Comparison of ENCODE assay signal across 9 mouse cellular contexts in the genomic region with DNA sequence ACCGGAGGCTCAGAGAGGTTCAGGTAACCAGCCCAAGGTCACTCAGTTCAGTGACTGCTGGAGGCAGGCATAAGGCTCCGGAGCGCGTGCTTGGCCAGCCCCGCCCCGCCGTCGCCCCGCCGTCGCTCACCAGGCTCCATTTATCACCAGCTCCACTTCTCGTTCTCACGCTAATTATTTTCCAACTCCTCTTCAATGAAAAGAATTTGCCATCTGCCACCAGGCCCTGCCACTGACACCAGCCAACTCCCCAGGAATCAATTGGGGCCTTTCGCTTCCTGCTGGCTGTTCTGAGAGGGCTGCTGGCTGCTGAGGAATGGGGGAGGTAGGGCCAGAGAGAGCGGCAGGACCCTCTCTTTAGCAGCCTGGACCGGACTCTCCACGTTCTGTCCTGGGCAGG. TPM values are rescaled to one million over a fixed set of nuclear protein-coding genes. Genes with fewer than 3 reads are reported as not detected.
DNase-seq lines count a peak whose midpoint lies in the region; ATAC-seq and TF ChIP-seq lines count a peak whose summit lies in the region.
"Had no signal": no experiment of that assay in that cellular context is flagged by ENCODE, and none has a peak within 500 bp of the region (broad histone marks: within the 10 kb centered on the region; RNA-seq: fewer than 3 reads in every experiment).

No protein-coding gene starts in this region.

- H3K27me3 ChIP-seq in heart, embryonic 10.5 days (ENCODE audit: insufficient read depth, poor library complexity, severe bottlenecking) = peaks cover 53% of the 10 kb centered on the region
- peaks cover 27% of the 10 kb centered on the region for H3K27me3 ChIP-seq in forebrain, embryonic 12.5 days
- no peaks in the 10 kb centered on the region for H3K27me3 ChIP-seq in midbrain, postnatal 0 days (ENCODE audit: insufficient read depth, low read length)

- no peaks in the 10 kb centered on the region for H3K36me3 ChIP-seq in heart, embryonic 10.5 days
- no peaks in the 10 kb centered on the region for H3K36me3 ChIP-seq in forebrain, embryonic 12.5 days (replicated peaks)
- no peaks in the 10 kb centered on the region for H3K36me3 ChIP-seq in midbrain, postnatal 0 days (ENCODE audit: insufficient read depth, low read length)
- H3K36me3 ChIP-seq: embryonic facial prominence, embryonic 12.5 days had no signal

- no peak for TF ChIP-seq CTCF in midbrain, postnatal 0 days (IDR thresholded peaks at IDR 0.05)

- no peak overlapping the region for H3K9ac ChIP-seq in forebrain, embryonic 12.5 days
- no peak overlapping the region for H3K9ac ChIP-seq in midbrain, postnatal 0 days (replicated peaks; ENCODE audit: low read length, poor library complexity, severe bottlenecking)
- H3K9ac ChIP-seq: embryonic facial prominence, embryonic 12.5 days had no signal

- H3K9me3 ChIP-seq in heart, embryonic 10.5 days = no peaks in the 10 kb centered on the region
- no peaks in the 10 kb centered on the region for H3K9me3 ChIP-seq in forebrain, embryonic 12.5 days
- H3K9me3 ChIP-seq in midbrain, postnatal 0 days (ENCODE audit: low read length) = no peaks in the 10 kb centered on the region
- H3K9me3 ChIP-seq: embryonic facial prominence, embryonic 12.5 days had no signal

- H3K4me1 ChIP-seq in heart, embryonic 10.5 days = peaks cover 75% of the 10 kb centered on the region
- peaks cover 49% of the 10 kb centered on the region for H3K4me1 ChIP-seq in forebrain, embryonic 12.5 days
- peaks cover 14% of the 10 kb centered on the region; the same call in 1 of the 2 replicates for H3K4me1 ChIP-seq in midbrain, postnatal 0 days (ENCODE audit: insufficient read depth, low read length)

- H3K27ac ChIP-seq in heart, embryonic 10.5 days = peak overlapping the region; percentile 26
- peak overlapping the region; percentile 71 for H3K27ac ChIP-seq in forebrain, embryonic 12.5 days
- no peak overlapping the region for H3K27ac ChIP-seq in midbrain, postnatal 0 days (ENCODE audit: low read depth, low read length)
- H3K27ac ChIP-seq: embryonic facial prominence, embryonic 12.5 days had no signal

- WGBS in heart, embryonic 10.5 days = 2% methylated on average over 17 of the region's 17 CpGs
- WGBS in forebrain, embryonic 12.5 days = 2% methylated on average over 17 of the region's 17 CpGs
- WGBS in midbrain, postnatal 0 days = 10% methylated on average over 17 of the region's 17 CpGs

- intact Hi-C loops in heart, postnatal 36 days (cut with DNase I) = no loop called here

- no peak for DNase-seq in heart, embryonic 10.5 days (ENCODE audit: low spot score)
- no peak for DNase-seq in heart, postnatal 36 days
- peak; percentile 82 for DNase-seq in Muller cell, postnatal 12 days (ENCODE audit: inconsistent ontology term)
- peak; percentile 46 for DNase-seq in kidney, postnatal 10 days
- peak; percentile 67 for DNase-seq in midbrain, postnatal 0 days (ENCODE audit: low spot score)
- DNase-seq in thymus, postnatal 0 days (ENCODE audit: low spot score) = no peak

- ATAC-seq in forebrain, embryonic 12.5 days (ENCODE audit: low FRiP score) = peak; percentile 65
- ATAC-seq in midbrain, postnatal 0 days (ENCODE audit: low FRiP score) = no peak
- no peak for ATAC-seq in granulocyte monocyte progenitor cell, adult 5-6 weeks (replicated peaks; ENCODE audit: poor library complexity, severe bottlenecking)

- peak overlapping the region; percentile 30 for H3K4me2 ChIP-seq in forebrain, embryonic 12.5 days
- peak overlapping the region; percentile 6; the same call in 1 of the 2 replicates for H3K4me2 ChIP-seq in midbrain, postnatal 0 days (ENCODE audit: low read depth, low read length, poor library complexity, severe bottlenecking)
- H3K4me2 ChIP-seq: embryonic facial prominence, embryonic 12.5 days had no signal

- H3K4me3 ChIP-seq in heart, embryonic 10.5 days = peak overlapping the region; percentile 35; the same call in 1 of the 2 replicates
- H3K4me3 ChIP-seq in forebrain, embryonic 12.5 days (replicated peaks) = no peak overlapping the region
- no peak overlapping the region for H3K4me3 ChIP-seq in midbrain, postnatal 0 days (ENCODE audit: low read depth, low read length)
- H3K4me3 ChIP-seq: embryonic facial prominence, embryonic 12.5 days had no signal

RNA-seq across cellular contexts. Expression of gene Dagla, which starts 27.3 kb away (rescaled TPM):
- polyA plus RNA-seq in heart, embryonic 10.5 days (2016; fragmentation: Nextera tagmentation; extraction: Ambion mirVana) = 1.2 TPM in 2 replicates
- total RNA-seq in heart, postnatal 36 days (2021) = 1 to 10 TPM; 2.7 TPM
- polyA plus RNA-seq in forebrain, embryonic 12.5 days (2016; fragmentation: Nextera tagmentation; extraction: Ambion mirVana) = 3.6 TPM in 2 replicates
- total RNA-seq in midbrain, postnatal 0 days (2014; rRNA removed) = 29.9 and 40.8 TPM in 2 replicates
- 12.8 and 13.7 TPM in 2 replicates for polyA plus RNA-seq in midbrain, postnatal 0 days (2015; fragmentation: Nextera tagmentation; extraction: Ambion mirVana)
- total RNA-seq in granulocyte monocyte progenitor cell, adult 5-6 weeks (2014; fragmentation: Nextera tagmentation) = 0.26 TPM in 1 of 2 replicates, not detected in the other
- not detected in 2 replicates for total RNA-seq in granulocyte monocyte progenitor cell, adult 5-6 weeks (2017)
- 0.17 and 0.18 TPM in 2 replicates for polyA plus RNA-seq in thymus, postnatal 0 days (2015; fragmentation: Nextera tagmentation; extraction: Ambion mirVana)

RNA-seq across cellular contexts. Expression of gene Myrf, which starts 36.8 kb away (rescaled TPM):
- polyA plus RNA-seq in heart, embryonic 10.5 days (2016; fragmentation: Nextera tagmentation; extraction: Ambion mirVana) = 17.4 and 30.6 TPM in 2 replicates
- total RNA-seq in heart, postnatal 36 days (2021) = 1 to 10 TPM; 5.9 to 7.3 TPM
- 0.72 and 0.87 TPM in 2 replicates for polyA plus RNA-seq in forebrain, embryonic 12.5 days (2016; fragmentation: Nextera tagmentation; extraction: Ambion mirVana)
- 1.7 and 2.2 TPM in 2 replicates for total RNA-seq in midbrain, postnatal 0 days (2014; rRNA removed)
- polyA plus RNA-seq in midbrain, postnatal 0 days (2015; fragmentation: Nextera tagmentation; extraction: Ambion mirVana) = 0.91 and 0.94 TPM in 2 replicates
- not detected in 2 replicates for total RNA-seq in granulocyte monocyte progenitor cell, adult 5-6 weeks (2014; fragmentation: Nextera tagmentation)
- total RNA-seq in granulocyte monocyte progenitor cell, adult 5-6 weeks (2017) = not detected in 2 replicates
- 0.03 and 0.12 TPM in 2 replicates for polyA plus RNA-seq in thymus, postnatal 0 days (2015; fragmentation: Nextera tagmentation; extraction: Ambion mirVana)

Comparison
In these comparisons a context has a peak if more than half of its experiments do, and no peak if none do; other contexts are left out.
1. DNase-seq: peak in Muller cell, postnatal 12 days (single experiment), kidney, postnatal 10 days (single experiment) and midbrain, postnatal 0 days (single experiment); none in heart, embryonic 10.5 days (single experiment), heart, postnatal 36 days (0 of 2) and thymus, postnatal 0 days (single experiment).